Mouse (Mus musculus) layer of hippocampus, postnatal 25 days (tissue): ENCODE results near the gene Rpa3. TPM values are rescaled to one million over a fixed set of nuclear protein-coding genes. Genes with fewer than 3 reads are reported as not detected.
A peak's percentile ranks its signal among the peaks of the same experiment; 100 is the strongest.

Experiments
- DNase-seq, 2 experiments: peaks; one replicate each; pipeline ENCODE4 v3.0.0; 2022; ENCODE audit warnings: mixed read lengths in 2 of 2, low spot score in 1 of 2; ENCODE audit errors: extremely low spot score in 1 of 2
- total RNA-seq, 2 experiments: library from RNA; stranded (reverse); gene quantifications; 2 replicates each; pipeline ENCODE4 v1.2.3; 2021

Gene Rpa3
- total RNA-seq, 2 experiments from 2014 or later, result 14.0 to 17.5 TPM

- no peak for DNase-seq
Observed at GRCm38 (mm10) chr6:8209866-8210186, 49.1 kb downstream of the Rpa3 start.

GRCm38 (mm10) chr6:8209047-8209865, 49.7 kb downstream of the Rpa3 start, which contains the start of gene Mios:
Mios (plus strand) TSS chr6:8209222.
- DNase-seq, result peak; percentile 68 to 78

Other genes starting within 250 kb of the Rpa3 start
- gene Col28a1, start 66.6 kb downstream of the Rpa3 start, total RNA-seq, result under 1 TPM; 0.30 to 0.75 TPM
- 10 to 100 TPM; 25.2 to 26.5 TPM for gene Mios, start 50.0 kb downstream of the Rpa3 start, total RNA-seq
- 10 to 100 TPM; 28.5 to 32.0 TPM for gene Umad1, start 115 bp upstream of the Rpa3 start, total RNA-seq
- gene Gm45062, start 277 bp upstream of the Rpa3 start, total RNA-seq, result 1 to 10 TPM; 1.5 to 2.6 TPM